Mouse (Mus musculus) lung, adult 2 months (tissue): ENCODE results near the gene Dtd1.

Source experiments
- CTCF ChIP-seq: fragments of 200-500 bp; IDR thresholded peaks from 2 replicates; pipeline ENCODE4 v1.5.1; 2011; ENCODE audit warnings: mild to moderate bottlenecking, low read length, control low read depth; ENCODE audit not compliant: insufficient read depth
- POLR2A ChIP-seq: fragments of 200-500 bp; IDR thresholded peaks from 2 replicates; pipeline ENCODE4 v1.6.1; 2011; ENCODE audit warnings: low read depth, mild to moderate bottlenecking, control low read depth, low read length, borderline replicate concordance; ENCODE audit errors: extremely low read depth

- TF ChIP-seq CTCF (no peak), POLR2A (no peak)
These were observed 33.9 kb downstream of the Dtd1 start for GRCm38 (mm10) chr2:144633551-144633950.
